Mouse (Mus musculus): ENCODE measurements around the gene 1110032F04Rik.
A peak's percentile ranks its signal among the peaks of the same experiment; 100 is the strongest.
"Not testable (repeated sequence)": the region's sequence is repeated elsewhere in the genome, so short reads cannot be mapped to it uniquely, and the experiment has no call there.

Gene 1110032F04Rik

GRCm38 (mm10) chr3:68869211-68869690, at the start of gene 1110032F04Rik:
1110032F04Rik (plus strand) TSS chr3:68869586.
- peak; percentile 64 for DNase-seq (ENCODE audit: low read depth, low spot score)

- DNase-seq (ENCODE audit: low read depth, low spot score) = no peak
These were observed 48.0 kb upstream of the 1110032F04Rik start for GRCm38 (mm10) chr3:68821406-68821805.

- no peak for DNase-seq (ENCODE audit: low read depth, low spot score)
These were observed 47.5 kb upstream of the 1110032F04Rik start for GRCm38 (mm10) chr3:68821926-68822341.

- DNase-seq (ENCODE audit: low read depth, low spot score) = no peak
These were observed 45.3 kb upstream of the 1110032F04Rik start for GRCm38 (mm10) chr3:68823876-68824764.

- DNase-seq (ENCODE audit: low read depth, low spot score) = no peak
These were observed 44.7 kb upstream of the 1110032F04Rik start for GRCm38 (mm10) chr3:68824765-68825090.

GRCm38 (mm10) chr3:68825151-68825550, 44.2 kb upstream of the 1110032F04Rik start:
- DNase-seq (ENCODE audit: low read depth, low spot score) = no peak

GRCm38 (mm10) chr3:68827671-68828070, 41.7 kb upstream of the 1110032F04Rik start:
- no peak for DNase-seq (ENCODE audit: low read depth, low spot score)

- DNase-seq (ENCODE audit: low read depth, low spot score) = no peak
These were observed 39.4 kb upstream of the 1110032F04Rik start for GRCm38 (mm10) chr3:68829944-68830343.

- DNase-seq (ENCODE audit: low read depth, low spot score) = peak; percentile 36
These were observed 32.4 kb upstream of the 1110032F04Rik start for GRCm38 (mm10) chr3:68836857-68837499.

GRCm38 (mm10) chr3:68840206-68840605, 29.2 kb upstream of the 1110032F04Rik start:
- DNase-seq (ENCODE audit: low read depth, low spot score) = peak; percentile 12

GRCm38 (mm10) chr3:68844025-68844424, 25.4 kb upstream of the 1110032F04Rik start:
- no peak for DNase-seq (ENCODE audit: low read depth, low spot score)

- DNase-seq (ENCODE audit: low read depth, low spot score) = no peak
These were observed 21.1 kb upstream of the 1110032F04Rik start for GRCm38 (mm10) chr3:68848323-68848722.

- peak; percentile 30 for DNase-seq (ENCODE audit: low read depth, low spot score)
These were observed 17.0 kb upstream of the 1110032F04Rik start for GRCm38 (mm10) chr3:68852414-68852813.

GRCm38 (mm10) chr3:68869691-68870567, 543 bp downstream of the 1110032F04Rik start:
- DNase-seq (ENCODE audit: low read depth, low spot score) = peak; percentile 56

GRCm38 (mm10) chr3:68870568-68870950, 1.2 kb downstream of the 1110032F04Rik start:
- DNase-seq (ENCODE audit: low read depth, low spot score) = no peak

GRCm38 (mm10) chr3:68874079-68874478, 4.7 kb downstream of the 1110032F04Rik start:
- DNase-seq (ENCODE audit: low read depth, low spot score) = no peak

GRCm38 (mm10) chr3:68886845-68887244, 17.5 kb downstream of the 1110032F04Rik start:
- no peak for DNase-seq (ENCODE audit: low read depth, low spot score)

GRCm38 (mm10) chr3:68895426-68895825, 26.0 kb downstream of the 1110032F04Rik start:
- no peak for DNase-seq (ENCODE audit: low read depth, low spot score)

GRCm38 (mm10) chr3:68897154-68897553, 27.8 kb downstream of the 1110032F04Rik start:
- DNase-seq (ENCODE audit: low read depth, low spot score) = peak; percentile 57

- DNase-seq (ENCODE audit: low read depth, low spot score) = not testable (repeated sequence)
These were observed 33.2 kb downstream of the 1110032F04Rik start for GRCm38 (mm10) chr3:68902636-68903035.

GRCm38 (mm10) chr3:68904902-68905778, 35.8 kb downstream of the 1110032F04Rik start:
- no peak for DNase-seq (ENCODE audit: low read depth, low spot score)
